Mouse (Mus musculus) olfactory bulb, adult 2 months (tissue): ENCODE results near the gene Adgrg1. TPM values are rescaled to one million over a fixed set of nuclear protein-coding genes. Genes with fewer than 3 reads are reported as not detected.
A peak's percentile ranks its signal among the peaks of the same experiment; 100 is the strongest.

ENCODE experiments used
- H3K27ac ChIP-seq: fragments of 200-500 bp; 2 replicates; pipeline ENCODE4 v1.5.1; 2012; ENCODE audit warnings: low read depth, low read length; ENCODE audit not compliant: insufficient read depth
- H3K4me1 ChIP-seq: fragments of 200-500 bp; 2 replicates; pipeline ENCODE4 v1.6.1; 2012; ENCODE audit warnings: low read length; ENCODE audit not compliant: control insufficient read depth, insufficient read depth
- H3K4me3 ChIP-seq: fragments of 200-500 bp; 2 replicates; pipeline ENCODE4 v1.5.1; 2012; ENCODE audit warnings: mild to moderate bottlenecking, low read depth, low read length, moderate library complexity; ENCODE audit not compliant: insufficient read depth
- CTCF ChIP-seq: fragments of 200-500 bp; IDR thresholded peaks from 2 replicates; pipeline ENCODE4 v1.5.1; 2012; ENCODE audit warnings: low read depth, mild to moderate bottlenecking, low read length, moderate library complexity; ENCODE audit not compliant: insufficient read depth
- POLR2A ChIP-seq: fragments of 200-500 bp; IDR thresholded peaks from 2 replicates; pipeline ENCODE4 v1.6.1; 2012; ENCODE audit warnings: mild to moderate bottlenecking, low read depth, low read length, moderate library complexity; ENCODE audit not compliant: insufficient read depth
- WGBS: fragments of 180-500 bp; shearing (Covaris S2); methylation state at CpG from one replicate; pipeline ENCODE4 v1.1.7; 2018; 5-methylcytosine and 5-hydroxymethylcytosine counted together
- polyA plus RNA-seq: library from polyadenylated mRNA; stranded (reverse); fragments of >200 nt; gene quantifications from 2 replicates; pipeline ENCODE4 v1.2.4, GENCODE M21; 2012; ENCODE audit warnings: low replicate concordance; ENCODE audit not compliant: missing spikeins, insufficient read depth, insufficient read length

Gene Adgrg1
- not detected in 2 replicates for polyA plus RNA-seq

- no peak within 1 kb of the TSS for H3K4me3 ChIP-seq
- H3K4me1 ChIP-seq = peaks cover 34% of the 10 kb centered on the region
- TF ChIP-seq CTCF (no peak), POLR2A (no peak)
- 71% methylated on average over 7 of the region's 7 CpGs for WGBS
- H3K27ac ChIP-seq = no peak within 1 kb of the TSS
Observed at GRCm38 (mm10) chr8:94974467-94975165, at the start of gene Adgrg1. Gene Adgrg1 (plus strand): TSS chr8:94974751.

- Histone ChIP-seq H3K27ac (no peak overlapping the region), H3K4me1 (no peaks in the 10 kb centered on the region), H3K4me3 (no peak overlapping the region)
- 89% methylated on average over 3 of the region's 3 CpGs for WGBS
- no peak for TF ChIP-seq CTCF
- no peak for TF ChIP-seq POLR2A
Observed at GRCm38 (mm10) chr8:94928227-94928626, 46.3 kb upstream of the Adgrg1 start.

GRCm38 (mm10) chr8:94933918-94934317 is 40.6 kb upstream of the Adgrg1 start:
- Histone ChIP-seq H3K4me1 (no peaks in the 10 kb centered on the region), H3K27ac (no peak overlapping the region), H3K4me3 (no peak overlapping the region)
- no peak for TF ChIP-seq CTCF
- TF ChIP-seq POLR2A = no peak
- 81% methylated on average over 5 of the region's 5 CpGs for WGBS

GRCm38 (mm10) chr8:94935172-94935571 is 39.4 kb upstream of the Adgrg1 start:
- 71% methylated on average over 3 of the region's 3 CpGs for WGBS
- Histone ChIP-seq H3K27ac (no peak overlapping the region), H3K4me1 (no peaks in the 10 kb centered on the region), H3K4me3 (no peak overlapping the region)
- no peak for TF ChIP-seq POLR2A
- TF ChIP-seq CTCF = no peak

GRCm38 (mm10) chr8:94942566-94942965 is 32.0 kb upstream of the Adgrg1 start:
- WGBS = 16% methylated on average over 6 of the region's 6 CpGs

GRCm38 (mm10) chr8:94945185-94945584 is 29.4 kb upstream of the Adgrg1 start:
- Histone ChIP-seq H3K4me3 (no peak overlapping the region), H3K27ac (no peak overlapping the region), H3K4me1 (peaks cover 4% of the 10 kb centered on the region; the same call in 1 of the 2 replicates)
- WGBS = 57% methylated on average over 6 of the region's 6 CpGs
- TF ChIP-seq CTCF (no peak), POLR2A (no peak)

More at GRCm38 (mm10) chr8:94942566-94942965, 32.0 kb upstream of the Adgrg1 start:
- Histone ChIP-seq H3K4me1 (peaks cover 4% of the 10 kb centered on the region; the same call in 1 of the 2 replicates), H3K4me3 (no peak overlapping the region), H3K27ac (no peak overlapping the region)
- TF ChIP-seq POLR2A = no peak
- TF ChIP-seq CTCF = peak; percentile 91

GRCm38 (mm10) chr8:94948421-94948820 is 26.1 kb upstream of the Adgrg1 start:
- peaks cover 4% of the 10 kb centered on the region; the same call in 1 of the 2 replicates for H3K4me1 ChIP-seq
- 75% methylated on average over 4 of the region's 4 CpGs for WGBS
- H3K4me3 ChIP-seq = no peak overlapping the region
- TF ChIP-seq CTCF (no peak), POLR2A (no peak)
- no peak overlapping the region for H3K27ac ChIP-seq

GRCm38 (mm10) chr8:94949010-94949409 is 25.5 kb upstream of the Adgrg1 start:
- 94% methylated on average over 4 of the region's 4 CpGs for WGBS
- H3K4me3 ChIP-seq = no peak overlapping the region
- H3K27ac ChIP-seq = no peak overlapping the region
- no peak for TF ChIP-seq POLR2A
- no peak for TF ChIP-seq CTCF
- H3K4me1 ChIP-seq = peaks cover 4% of the 10 kb centered on the region

GRCm38 (mm10) chr8:94950046-94950445 is 24.5 kb upstream of the Adgrg1 start:
- Histone ChIP-seq H3K4me3 (no peak overlapping the region), H3K27ac (no peak overlapping the region), H3K4me1 (peaks cover 11% of the 10 kb centered on the region)
- WGBS = 17% methylated on average over 4 of the region's 4 CpGs
- TF ChIP-seq CTCF (peak; percentile 41), POLR2A (no peak)
